Mouse (Mus musculus): ENCODE data around the gene Cpxm1. TPM values are rescaled to one million over a fixed set of nuclear protein-coding genes. Genes with fewer than 3 reads are reported as not detected.

The Cpxm1 gene
- polyA plus RNA-seq, 1 experiment from 2014 or later, result 32.1 TPM

DNA sequence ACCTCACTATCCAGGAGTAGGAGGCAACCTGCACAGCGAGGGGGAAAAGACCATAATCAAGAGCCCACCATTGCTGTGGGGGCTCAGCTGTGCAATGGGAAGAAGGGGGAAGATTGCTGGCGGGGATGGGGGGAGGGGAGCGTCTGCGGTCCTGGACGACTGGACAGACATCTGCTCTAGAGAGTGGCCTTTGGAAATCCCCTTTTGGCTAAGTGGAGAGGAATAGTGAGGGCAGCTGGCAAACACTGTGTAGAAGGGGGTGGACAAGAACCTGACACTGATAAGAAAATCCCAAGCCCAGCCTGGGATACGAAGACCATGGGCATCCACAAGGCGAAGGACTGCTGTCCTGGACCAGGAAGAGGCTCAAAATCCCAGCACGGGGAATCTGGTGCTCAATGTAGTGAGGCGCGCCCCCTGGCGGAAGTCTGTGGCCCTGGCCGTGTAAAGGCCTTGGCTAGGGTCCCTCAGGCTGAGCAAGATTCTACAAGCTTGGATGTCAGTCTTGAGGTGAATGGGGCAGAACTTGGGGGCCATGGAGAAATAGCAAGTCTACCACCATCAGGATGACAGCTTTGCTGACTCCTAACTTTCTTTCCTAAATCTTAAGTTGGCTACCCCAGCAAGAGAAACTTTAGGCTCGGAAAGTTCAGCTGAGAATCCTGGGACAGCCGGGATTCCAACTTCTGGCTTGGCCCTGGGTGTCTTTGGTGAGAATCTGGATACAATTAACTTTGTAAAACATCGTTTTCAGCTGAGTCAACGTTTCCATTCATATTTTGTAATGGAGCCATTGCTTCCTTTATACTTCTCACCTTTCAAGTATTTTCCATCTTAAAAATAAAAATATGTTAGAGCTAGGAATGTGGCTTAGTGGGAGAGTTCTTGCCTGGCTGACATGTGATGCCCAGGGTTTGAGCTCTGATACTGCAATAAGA is 14.5 kb upstream of the Cpxm1 start:
- Histone ChIP-seq H3K27ac (ENCODE audit: low read depth, low read length) (no peak overlapping the region), H3K4me1 (replicated peaks; ENCODE audit: control insufficient read depth, insufficient read depth, low read length) (no peaks in the 10 kb centered on the region), H3K9ac (ENCODE audit: low read depth, low read length) (no peak overlapping the region), H3K36me3 (ENCODE audit: control insufficient read depth, insufficient read depth, low read length) (no peaks in the 10 kb centered on the region), H3K27me3 (ENCODE audit: control insufficient read depth, insufficient read depth, low read length) (no peaks in the 10 kb centered on the region), H3K9me3 (ENCODE audit: control insufficient read depth, low read length) (no peaks in the 10 kb centered on the region), H3K4me3 (ENCODE audit: low read depth, low read length) (no peak overlapping the region), H3K4me2 (replicated peaks; ENCODE audit: low read depth, low read length) (no peak overlapping the region)
- DNase-seq (ENCODE audit: low spot score) (peak; percentile 93), ATAC-seq (ENCODE audit: low FRiP score) (peak; percentile 90)
- 34% methylated on average over 16 of the region's 16 CpGs for WGBS

DNA sequence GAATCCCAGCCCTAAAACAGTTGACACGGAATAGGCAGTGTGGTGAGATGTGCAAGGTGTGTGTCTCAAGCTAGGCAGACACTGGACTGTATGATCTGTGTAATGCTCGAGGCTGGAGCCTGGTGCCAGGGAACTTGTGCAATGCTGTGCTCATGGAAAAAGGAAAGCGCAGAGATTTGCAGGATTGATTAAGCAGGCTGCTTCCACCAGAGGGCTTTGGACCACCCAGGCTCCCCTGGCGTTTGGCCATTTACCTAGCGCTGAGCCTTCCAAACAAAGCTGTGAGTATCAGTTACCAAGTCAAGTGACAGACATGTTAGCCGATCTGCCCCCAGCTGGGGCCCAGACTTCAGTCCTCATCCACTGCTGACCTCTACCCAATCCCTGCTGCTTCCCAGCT is 10.8 kb upstream of the Cpxm1 start:
- H3K4me1 ChIP-seq (replicated peaks; ENCODE audit: control insufficient read depth, insufficient read depth, low read length), result no peaks in the 10 kb centered on the region
- H3K36me3 ChIP-seq (ENCODE audit: control insufficient read depth, insufficient read depth, low read length), result no peaks in the 10 kb centered on the region
- no peak overlapping the region for H3K27ac ChIP-seq (ENCODE audit: low read depth, low read length)
- DNase-seq (ENCODE audit: low spot score) (peak; percentile 64), ATAC-seq (ENCODE audit: low FRiP score) (no peak)
- 18% methylated on average over 6 of the region's 6 CpGs for WGBS
- H3K9ac ChIP-seq (ENCODE audit: low read depth, low read length), result no peak overlapping the region
- no peak overlapping the region for H3K4me2 ChIP-seq (replicated peaks; ENCODE audit: low read depth, low read length)
- H3K27me3 ChIP-seq (ENCODE audit: control insufficient read depth, insufficient read depth, low read length), result no peaks in the 10 kb centered on the region
- H3K9me3 ChIP-seq (ENCODE audit: control insufficient read depth, low read length), result no peaks in the 10 kb centered on the region
- no peak overlapping the region for H3K4me3 ChIP-seq (ENCODE audit: low read depth, low read length)

DNA sequence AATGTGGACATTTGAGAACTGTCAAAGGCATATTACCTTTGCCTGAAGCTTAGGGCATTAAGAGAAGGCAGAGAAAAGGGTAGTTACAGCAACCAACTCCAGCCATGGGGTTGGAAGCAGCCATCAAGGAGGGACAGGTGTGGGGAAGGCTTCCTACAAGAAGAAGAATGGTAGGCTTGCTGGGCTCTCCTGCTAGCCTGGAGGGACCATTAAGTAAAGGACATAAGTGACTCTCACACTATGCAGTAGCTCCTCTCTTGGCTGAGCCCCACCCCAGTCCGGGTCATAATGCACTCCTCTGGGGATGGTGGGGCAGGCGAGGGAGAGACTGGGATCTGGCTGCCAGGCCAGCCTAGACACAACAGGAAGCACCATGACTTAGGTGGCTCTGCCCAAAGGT is 8.8 kb upstream of the Cpxm1 start, which contains the start of gene Tmem239:
Gene Tmem239 (plus strand): TSS at position 301 of the 400 bp plus-strand sequence.
- no peak for DNase-seq (ENCODE audit: low spot score)
- H3K9ac ChIP-seq (ENCODE audit: low read depth, low read length), result no peak within 1 kb of the TSS
- H3K27me3 ChIP-seq (ENCODE audit: control insufficient read depth, insufficient read depth, low read length), result no peaks in the 10 kb centered on the region
- no peaks in the 10 kb centered on the region for H3K36me3 ChIP-seq (ENCODE audit: control insufficient read depth, insufficient read depth, low read length)
- ATAC-seq (ENCODE audit: low FRiP score), result no peak
- H3K4me3 ChIP-seq (ENCODE audit: low read depth, low read length), result no peak within 1 kb of the TSS
- H3K4me1 ChIP-seq (replicated peaks; ENCODE audit: control insufficient read depth, insufficient read depth, low read length), result no peaks in the 10 kb centered on the region
- WGBS, result 75% methylated on average over 2 of the region's 2 CpGs
- no peak within 1 kb of the TSS for H3K4me2 ChIP-seq (replicated peaks; ENCODE audit: low read depth, low read length)
- H3K9me3 ChIP-seq (ENCODE audit: control insufficient read depth, low read length), result no peaks in the 10 kb centered on the region
- no peak within 1 kb of the TSS for H3K27ac ChIP-seq (ENCODE audit: low read depth, low read length)

- Histone ChIP-seq H3K27ac (ENCODE audit: low read depth, low read length) (no peak within 1 kb of the TSS), H3K4me3 (ENCODE audit: low read depth, low read length) (no peak within 1 kb of the TSS), H3K4me2 (replicated peaks; ENCODE audit: low read depth, low read length) (no peak within 1 kb of the TSS), H3K36me3 (ENCODE audit: control insufficient read depth, insufficient read depth, low read length) (no peaks in the 10 kb centered on the region), H3K9ac (ENCODE audit: low read depth, low read length) (no peak within 1 kb of the TSS), H3K4me1 (replicated peaks; ENCODE audit: control insufficient read depth, insufficient read depth, low read length) (no peaks in the 10 kb centered on the region), H3K9me3 (ENCODE audit: control insufficient read depth, low read length) (no peaks in the 10 kb centered on the region), H3K27me3 (ENCODE audit: control insufficient read depth, insufficient read depth, low read length) (no peaks in the 10 kb centered on the region)
- ATAC-seq (ENCODE audit: low FRiP score), result no peak
- WGBS, result 82% methylated on average over 1 of the region's 1 CpGs
- no peak for DNase-seq (ENCODE audit: low spot score)
These were observed 7.6 kb upstream of the Cpxm1 start, which contains the start of the genes Gm28372 and 1700020A23Rik for GRCm38 (mm10) chr2:130404939-130405338. Gene Gm28372 (plus strand): TSS chr2:130405239. Gene 1700020A23Rik (plus strand): TSS chr2:130405259.

GRCm38 (mm10) chr2:130401891-130402290 is 4.5 kb upstream of the Cpxm1 start:
- DNase-seq (ENCODE audit: low spot score), result no peak
- Histone ChIP-seq H3K4me2 (replicated peaks; ENCODE audit: low read depth, low read length) (no peak overlapping the region), H3K9ac (ENCODE audit: low read depth, low read length) (no peak overlapping the region)

DNA sequence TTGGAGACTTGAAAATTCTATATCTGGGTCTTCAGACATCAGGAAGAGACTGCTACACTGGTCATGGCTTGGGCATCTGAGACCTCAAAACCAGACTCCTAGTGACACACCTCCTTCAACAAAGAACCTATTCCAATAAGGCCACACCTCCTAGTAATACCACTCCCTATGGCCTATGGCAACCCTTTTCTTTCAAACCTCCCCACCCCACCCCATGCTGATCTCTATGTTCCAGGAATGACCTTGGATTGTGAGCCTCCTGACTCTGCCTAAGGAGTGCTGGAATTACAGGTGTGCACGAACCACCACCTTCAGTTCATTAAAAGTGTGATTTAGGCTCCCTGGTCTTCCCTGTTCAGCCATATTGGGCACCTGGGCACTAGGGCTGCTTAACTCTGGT is 2.7 kb upstream of the Cpxm1 start:
- ATAC-seq (ENCODE audit: low FRiP score) (no peak), DNase-seq (ENCODE audit: low spot score) (no peak)
- 83% methylated on average over 1 of the region's 1 CpGs for WGBS
- no peak overlapping the region for H3K9ac ChIP-seq (ENCODE audit: low read depth, low read length)
- no peaks in the 10 kb centered on the region for H3K9me3 ChIP-seq (ENCODE audit: control insufficient read depth, low read length)
- no peak overlapping the region for H3K4me2 ChIP-seq (replicated peaks; ENCODE audit: low read depth, low read length)
- peaks cover 6% of the 10 kb centered on the region; the same call in 1 of the 2 replicates for H3K4me1 ChIP-seq (replicated peaks; ENCODE audit: control insufficient read depth, insufficient read depth, low read length)
- H3K27ac ChIP-seq (ENCODE audit: low read depth, low read length), result no peak overlapping the region
- H3K36me3 ChIP-seq (ENCODE audit: control insufficient read depth, insufficient read depth, low read length), result no peaks in the 10 kb centered on the region
- H3K4me3 ChIP-seq (ENCODE audit: low read depth, low read length), result no peak overlapping the region
- no peaks in the 10 kb centered on the region; the same call in none of the 2 replicates for H3K27me3 ChIP-seq (ENCODE audit: control insufficient read depth, insufficient read depth, low read length)

More at GRCm38 (mm10) chr2:130401891-130402290, 4.5 kb upstream of the Cpxm1 start:
- H3K9me3 ChIP-seq (ENCODE audit: control insufficient read depth, low read length), result no peaks in the 10 kb centered on the region
- no peak overlapping the region for H3K27ac ChIP-seq (ENCODE audit: low read depth, low read length)
- no peaks in the 10 kb centered on the region; the same call in none of the 2 replicates for H3K27me3 ChIP-seq (ENCODE audit: control insufficient read depth, insufficient read depth, low read length)
- ATAC-seq (ENCODE audit: low FRiP score), result no peak
- H3K4me3 ChIP-seq (ENCODE audit: low read depth, low read length), result no peak overlapping the region
- H3K4me1 ChIP-seq (replicated peaks; ENCODE audit: control insufficient read depth, insufficient read depth, low read length), result peaks cover 6% of the 10 kb centered on the region; the same call in 1 of the 2 replicates
- H3K36me3 ChIP-seq (ENCODE audit: control insufficient read depth, insufficient read depth, low read length), result no peaks in the 10 kb centered on the region
- WGBS, result 83% methylated on average over 4 of the region's 4 CpGs

DNA sequence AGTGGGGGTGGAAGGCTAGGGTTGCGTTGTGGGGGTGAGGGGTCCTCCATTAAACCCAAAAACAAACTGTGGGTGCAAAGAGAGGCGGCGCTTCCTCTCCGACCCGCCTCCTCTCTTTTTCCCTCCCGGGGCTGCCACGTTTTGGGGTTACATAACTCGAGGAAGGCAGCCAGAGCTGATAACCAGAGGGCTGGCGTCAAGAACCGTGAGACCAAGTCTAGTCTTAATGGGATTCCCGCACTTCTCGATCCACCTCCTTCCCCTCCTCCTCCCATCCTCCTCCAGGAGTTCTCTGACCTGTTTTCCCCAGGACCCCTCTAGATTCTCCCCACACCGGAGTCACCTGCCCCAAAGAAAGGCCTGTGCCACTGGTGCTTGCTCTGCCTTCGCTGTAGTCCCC is 717 bp upstream of the Cpxm1 start:
- Histone ChIP-seq H3K36me3 (ENCODE audit: control insufficient read depth, insufficient read depth, low read length) (no peaks in the 10 kb centered on the region), H3K9me3 (ENCODE audit: control insufficient read depth, low read length) (no peaks in the 10 kb centered on the region), H3K4me2 (replicated peaks; ENCODE audit: low read depth, low read length) (peak overlapping the region; percentile 97), H3K27ac (ENCODE audit: low read depth, low read length) (no peak overlapping the region), H3K27me3 (ENCODE audit: control insufficient read depth, insufficient read depth, low read length) (no peaks in the 10 kb centered on the region; the same call in none of the 2 replicates), H3K4me3 (ENCODE audit: low read depth, low read length) (peak overlapping the region; percentile 44), H3K9ac (ENCODE audit: low read depth, low read length) (peak overlapping the region; percentile 67; the same call in 1 of the 2 replicates), H3K4me1 (replicated peaks; ENCODE audit: control insufficient read depth, insufficient read depth, low read length) (peaks cover 6% of the 10 kb centered on the region; the same call in 1 of the 2 replicates)
- DNase-seq (ENCODE audit: low spot score) (peak; percentile 24), ATAC-seq (ENCODE audit: low FRiP score) (no peak)
- WGBS, result 12% methylated on average over 14 of the region's 14 CpGs

DNA sequence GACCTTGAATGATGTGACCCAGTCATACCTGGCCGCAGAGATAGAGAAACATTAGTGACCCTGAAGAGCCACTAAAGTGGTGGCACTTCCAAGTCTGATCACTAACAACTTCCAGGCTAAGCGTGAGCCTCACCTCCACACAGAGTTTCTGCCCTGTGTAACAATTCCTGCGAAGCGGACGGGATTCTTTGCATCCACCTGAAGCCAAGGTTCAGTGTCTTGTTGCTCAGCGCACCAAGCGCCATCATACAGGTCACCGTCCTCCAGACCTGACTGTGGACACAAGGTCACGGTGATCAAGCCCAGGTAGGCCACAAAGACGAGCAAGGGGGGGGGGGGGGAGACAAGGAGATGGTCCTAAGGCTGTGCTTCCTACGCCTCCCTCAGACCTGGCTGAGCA is 1.7 kb downstream of the Cpxm1 start:
- Histone ChIP-seq H3K9me3 (ENCODE audit: control insufficient read depth, low read length) (no peaks in the 10 kb centered on the region), H3K36me3 (ENCODE audit: control insufficient read depth, insufficient read depth, low read length) (no peaks in the 10 kb centered on the region), H3K4me3 (ENCODE audit: low read depth, low read length) (no peak overlapping the region), H3K4me2 (replicated peaks; ENCODE audit: low read depth, low read length) (no peak overlapping the region), H3K4me1 (replicated peaks; ENCODE audit: control insufficient read depth, insufficient read depth, low read length) (peaks cover 6% of the 10 kb centered on the region; the same call in 1 of the 2 replicates), H3K27ac (ENCODE audit: low read depth, low read length) (no peak overlapping the region), H3K9ac (ENCODE audit: low read depth, low read length) (no peak overlapping the region), H3K27me3 (ENCODE audit: control insufficient read depth, insufficient read depth, low read length) (no peaks in the 10 kb centered on the region; the same call in none of the 2 replicates)
- ATAC-seq (ENCODE audit: low FRiP score), result no peak
- DNase-seq (ENCODE audit: low spot score), result no peak
- 94% methylated on average over 11 of the region's 11 CpGs for WGBS
